Mouse (Mus musculus) lung, postnatal 0 days (tissue): Measurements from ENCODE around the gene Fcgbp.

Experiments used
- CTCF ChIP-seq: IDR thresholded peaks from 2 replicates; pipeline ENCODE4 v1.5.1; 2016; ENCODE audit warnings: antibody characterized with exemption, mild to moderate bottlenecking
- EP300 ChIP-seq: IDR thresholded peaks from 2 replicates; pipeline ENCODE4 v1.6.1; 2016; ENCODE audit warnings: antibody characterized with exemption, mild to moderate bottlenecking, control low read depth

GRCm38 (mm10) chr7:28161163-28161749, 90.2 kb downstream of the Fcgbp start:
- TF ChIP-seq CTCF, result no peak
- TF ChIP-seq EP300, result no peak
